In the genomic region with DNA sequence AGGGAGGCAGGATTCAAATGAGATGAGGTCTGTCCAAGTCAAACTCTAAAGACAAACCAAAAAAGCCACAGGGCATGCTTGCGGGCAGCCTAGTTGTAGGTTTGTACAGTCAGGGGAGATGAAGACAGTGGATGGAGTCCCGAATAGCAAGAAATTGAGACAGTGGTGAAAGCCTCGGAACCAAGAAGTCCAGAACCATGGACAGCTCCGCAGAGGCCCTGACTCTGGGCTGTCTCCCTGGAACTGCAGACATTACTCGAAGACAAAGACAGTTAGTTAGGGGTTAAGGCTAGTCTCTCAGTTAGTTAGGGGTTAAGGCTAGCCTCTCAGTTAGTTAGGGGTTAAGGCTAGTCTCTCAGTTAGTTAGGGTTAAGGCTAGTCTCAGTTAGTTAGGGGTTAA, we compare ENCODE assay signal across 11 mouse cellular contexts. TPM values are rescaled to one million over a fixed set of nuclear protein-coding genes. Genes with fewer than 3 reads are reported as not detected.
DNase-seq lines count a peak whose midpoint lies in the region; ATAC-seq lines count a peak whose summit lies in the region.
"Had no signal": no experiment of that assay in that cellular context is flagged by ENCODE, and none has a peak within 500 bp of the region (broad histone marks: within the 10 kb centered on the region; RNA-seq: fewer than 3 reads in every experiment).

No protein-coding gene starts in this region.

- no peaks in the 10 kb centered on the region for H3K27me3 ChIP-seq in neural tube, embryonic 15.5 days (replicated peaks)
- no peaks in the 10 kb centered on the region for H3K27me3 ChIP-seq in forebrain, embryonic 11.5 days (ENCODE audit: control insufficient read depth, insufficient read depth, low read length)

- no peak overlapping the region for H3K4me2 ChIP-seq in neural tube, embryonic 15.5 days
- H3K4me2 ChIP-seq in forebrain, embryonic 11.5 days (ENCODE audit: low read depth, low read length, severe bottlenecking) = no peak overlapping the region

- no peak overlapping the region for H3K9ac ChIP-seq in neural tube, embryonic 15.5 days (replicated peaks)
- H3K9ac ChIP-seq in forebrain, embryonic 11.5 days (ENCODE audit: low read length) = no peak overlapping the region

- 65% methylated on average over 5 of the region's 5 CpGs for WGBS in neural tube, embryonic 15.5 days
- WGBS in forebrain, embryonic 11.5 days = 63% methylated on average over 5 of the region's 5 CpGs

- ATAC-seq in neural tube, embryonic 15.5 days (ENCODE audit: low FRiP score) = no peak
- ATAC-seq in megakaryocyte progenitor cell, adult 5-6 weeks (replicated peaks; ENCODE audit: poor library complexity) = peak; percentile 54; the same call in 1 of the 2 replicates
- no peak for ATAC-seq in forebrain, embryonic 11.5 days (replicated peaks; ENCODE audit: low FRiP score)

- H3K4me3 ChIP-seq in neural tube, embryonic 15.5 days (replicated peaks) = no peak overlapping the region
- H3K4me3 ChIP-seq in forebrain, embryonic 11.5 days (ENCODE audit: low read depth, low read length) = no peak overlapping the region
- H3K4me3 ChIP-seq: erythroblast, embryonic 14.5 days had no signal

- H3K4me1 ChIP-seq in neural tube, embryonic 15.5 days = no peaks in the 10 kb centered on the region
- no peaks in the 10 kb centered on the region for H3K4me1 ChIP-seq in forebrain, embryonic 11.5 days (replicated peaks; ENCODE audit: control insufficient read depth, insufficient read depth, low read length)

- no peaks in the 10 kb centered on the region for H3K9me3 ChIP-seq in neural tube, embryonic 15.5 days (replicated peaks)
- H3K9me3 ChIP-seq in forebrain, embryonic 11.5 days (ENCODE audit: control insufficient read depth, low read length) = no peaks in the 10 kb centered on the region

- no peaks in the 10 kb centered on the region for H3K36me3 ChIP-seq in neural tube, embryonic 15.5 days
- H3K36me3 ChIP-seq in forebrain, embryonic 11.5 days (ENCODE audit: control insufficient read depth, insufficient read depth, low read length) = peaks cover 3% of the 10 kb centered on the region; the same call in 1 of the 2 replicates

- DNase-seq in gastrocnemius, postnatal 10 days = peak; percentile 36
- DNase-seq in gastrocnemius, adult 8-10 months (ENCODE audit: low spot score in 2 of 2) = no peak
- peak; percentile 33 for DNase-seq in neural tube, embryonic 10.5 days (ENCODE audit: extremely low spot score, low spot score)
- peak; percentile 30 for DNase-seq in c-Kit-positive CD71-positive TER-119-negative erythroid progenitor cells, embryonic 14.5 days (ENCODE audit: low read depth)
- no peak for DNase-seq in forebrain, embryonic 11.5 days (ENCODE audit: low spot score)
- no peak for DNase-seq in spleen, postnatal 36 days (ENCODE audit: low spot score in 2 of 2)

- H3K27ac ChIP-seq in neural tube, embryonic 15.5 days (replicated peaks) = no peak overlapping the region
- H3K27ac ChIP-seq in forebrain, embryonic 11.5 days (ENCODE audit: low read depth, low read length) = no peak overlapping the region

RNA-seq across cellular contexts. Expression of gene Acvr2b, which starts 13.0 kb away (rescaled TPM):
- total RNA-seq in gastrocnemius, postnatal 10 days (2021) = 10 to 100 TPM in 1 of 2 experiments, 1 to 10 TPM in 1; 7.5 to 14.3 TPM
- total RNA-seq in gastrocnemius, adult 8-10 months (2022) = 10 to 100 TPM; 17.1 to 18.9 (median 18.7) TPM
- polyA plus RNA-seq in neural tube, embryonic 15.5 days (2015; fragmentation: Nextera tagmentation; extraction: Ambion mirVana) = 32.9 and 43.2 TPM in 2 replicates
- 1.2 TPM in 2 replicates for total RNA-seq in megakaryocyte progenitor cell, adult 5-6 weeks (2015)
- 0.68 and 1.2 TPM in 2 replicates for total RNA-seq in megakaryocyte progenitor cell, adult 5-6 weeks (2017)
- polyA plus RNA-seq in forebrain, embryonic 11.5 days (2014; fragmentation: Nextera tagmentation; extraction: Ambion mirVana) = 106 and 133 TPM in 2 replicates

RNA-seq across cellular contexts. Expression of gene Slc22a14, which starts 23.6 kb away (rescaled TPM):
- not detected for total RNA-seq in gastrocnemius, postnatal 10 days (2021)
- not detected for total RNA-seq in gastrocnemius, adult 8-10 months (2022)
- not detected in 2 replicates for polyA plus RNA-seq in neural tube, embryonic 15.5 days (2015; fragmentation: Nextera tagmentation; extraction: Ambion mirVana)
- total RNA-seq in megakaryocyte progenitor cell, adult 5-6 weeks (2015) = not detected in 2 replicates
- not detected in 2 replicates for total RNA-seq in megakaryocyte progenitor cell, adult 5-6 weeks (2017)
- polyA plus RNA-seq in forebrain, embryonic 11.5 days (2014; fragmentation: Nextera tagmentation; extraction: Ambion mirVana) = not detected in 2 replicates
- total RNA-seq: liver, adult 2 months had no signal
- polyA plus RNA-seq: erythroblast, embryonic 14.5 days; liver, adult 2 months had no signal

RNA-seq across cellular contexts. Expression of gene Xylb, which starts 31.8 kb away (rescaled TPM):
- total RNA-seq in gastrocnemius, postnatal 10 days (2021) = under 1 TPM; 0.47 to 0.88 TPM
- total RNA-seq in gastrocnemius, adult 8-10 months (2022) = under 1 TPM in 2 of 4 experiments, not detected in 2; 0.07 to 0.11 TPM
- polyA plus RNA-seq in neural tube, embryonic 15.5 days (2015; fragmentation: Nextera tagmentation; extraction: Ambion mirVana) = 2.8 and 3.0 TPM in 2 replicates
- 3.6 and 3.8 TPM in 2 replicates for total RNA-seq in megakaryocyte progenitor cell, adult 5-6 weeks (2015)
- 2.2 and 5.2 TPM in 2 replicates for total RNA-seq in megakaryocyte progenitor cell, adult 5-6 weeks (2017)
- 12.5 and 12.7 TPM in 2 replicates for polyA plus RNA-seq in forebrain, embryonic 11.5 days (2014; fragmentation: Nextera tagmentation; extraction: Ambion mirVana)
- total RNA-seq: monocyte, adult 5-6 weeks had no signal

RNA-seq across cellular contexts. Expression of gene Myd88, which starts 47.7 kb away (rescaled TPM):
- total RNA-seq in gastrocnemius, postnatal 10 days (2021) = 10 to 100 TPM in 1 of 2 experiments, 1 to 10 TPM in 1; 8.7 to 10.5 TPM
- 1 to 10 TPM; 2.7 to 4.1 (median 3.9) TPM for total RNA-seq in gastrocnemius, adult 8-10 months (2022)
- 6.2 and 13.1 TPM in 2 replicates for polyA plus RNA-seq in neural tube, embryonic 15.5 days (2015; fragmentation: Nextera tagmentation; extraction: Ambion mirVana)
- 33.4 and 34.6 TPM in 2 replicates for total RNA-seq in megakaryocyte progenitor cell, adult 5-6 weeks (2015)
- total RNA-seq in megakaryocyte progenitor cell, adult 5-6 weeks (2017) = 21.2 and 23.1 TPM in 2 replicates
- 6.8 and 7.5 TPM in 2 replicates for polyA plus RNA-seq in forebrain, embryonic 11.5 days (2014; fragmentation: Nextera tagmentation; extraction: Ambion mirVana)

RNA-seq across cellular contexts. Expression of gene Acaa1a, which starts 49.5 kb away (rescaled TPM):
- 10 to 100 TPM; 42.0 to 44.0 TPM for total RNA-seq in gastrocnemius, postnatal 10 days (2021)
- 10 to 100 TPM; 35.9 to 42.5 (median 39.9) TPM for total RNA-seq in gastrocnemius, adult 8-10 months (2022)
- 123 and 128 TPM in 2 replicates for polyA plus RNA-seq in neural tube, embryonic 15.5 days (2015; fragmentation: Nextera tagmentation; extraction: Ambion mirVana)
- 19.5 and 20.9 TPM in 2 replicates for total RNA-seq in megakaryocyte progenitor cell, adult 5-6 weeks (2015)
- 23.2 and 30.1 TPM in 2 replicates for total RNA-seq in megakaryocyte progenitor cell, adult 5-6 weeks (2017)
- polyA plus RNA-seq in forebrain, embryonic 11.5 days (2014; fragmentation: Nextera tagmentation; extraction: Ambion mirVana) = 62.6 and 75.6 TPM in 2 replicates

Comparison
In these comparisons a context has a peak if more than half of its experiments do, and no peak if none do; other contexts are left out.
1. DNase-seq: peak in gastrocnemius, postnatal 10 days (single experiment), neural tube, embryonic 10.5 days (single experiment) and c-Kit-positive CD71-positive TER-119-negative erythroid progenitor cells, embryonic 14.5 days (single experiment); none in gastrocnemius, adult 8-10 months (0 of 2), forebrain, embryonic 11.5 days (single experiment) and spleen, postnatal 36 days (0 of 2).